Mouse (Mus musculus): ENCODE results near the gene Prpf31. TPM values are rescaled to one million over a fixed set of nuclear protein-coding genes. Genes with fewer than 3 reads are reported as not detected.

The Prpf31 gene
- polyA plus RNA-seq, 1 experiment, result 42.4 TPM

DNA sequence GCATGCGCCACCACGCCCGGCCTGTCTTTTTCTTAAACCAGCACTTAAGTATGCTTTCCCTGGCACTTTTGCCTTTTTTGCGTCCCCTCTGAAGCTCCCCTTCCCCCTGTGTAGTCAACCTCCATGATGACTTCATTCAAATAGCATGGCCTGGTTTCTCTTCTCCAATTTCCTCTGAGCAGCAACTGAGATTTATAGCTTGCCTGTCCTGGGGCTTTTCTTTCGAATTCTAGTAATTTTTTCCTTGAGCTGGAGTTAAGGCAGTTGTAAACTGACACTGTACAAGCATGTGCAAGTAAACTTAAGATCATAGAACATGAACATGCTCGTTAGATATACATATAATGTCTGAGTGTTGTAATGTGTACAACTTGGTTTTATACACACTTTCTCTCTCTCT is 22.4 kb upstream of the Prpf31 start:
- Histone ChIP-seq H3K4me1 (replicated peaks; ENCODE audit: control insufficient read depth, insufficient read depth, low read length) (peaks cover 9% of the 10 kb centered on the region; the same call in 1 of the 2 replicates), H3K27me3 (ENCODE audit: control insufficient read depth, insufficient read depth, low read length) (no peaks in the 10 kb centered on the region), H3K36me3 (ENCODE audit: control insufficient read depth, insufficient read depth, low read length) (no peaks in the 10 kb centered on the region), H3K4me3 (ENCODE audit: control insufficient read depth, insufficient read depth, low read length) (no peak overlapping the region), H3K27ac (ENCODE audit: control insufficient read depth, insufficient read depth, low read length) (no peak overlapping the region)
- 89% methylated on average over 6 of the region's 6 CpGs for WGBS
- TF ChIP-seq CTCF (IDR thresholded peaks at IDR 0.05; ENCODE audit: borderline replicate concordance, control insufficient read depth, extremely low read depth, insufficient read depth, low read length, poor library complexity) (no peak), POLR2A (IDR thresholded peaks at IDR 0.05; ENCODE audit: control insufficient read depth, extremely low read depth, insufficient read depth, low read length, poor library complexity) (no peak)
- no peak for DNase-seq

DNA sequence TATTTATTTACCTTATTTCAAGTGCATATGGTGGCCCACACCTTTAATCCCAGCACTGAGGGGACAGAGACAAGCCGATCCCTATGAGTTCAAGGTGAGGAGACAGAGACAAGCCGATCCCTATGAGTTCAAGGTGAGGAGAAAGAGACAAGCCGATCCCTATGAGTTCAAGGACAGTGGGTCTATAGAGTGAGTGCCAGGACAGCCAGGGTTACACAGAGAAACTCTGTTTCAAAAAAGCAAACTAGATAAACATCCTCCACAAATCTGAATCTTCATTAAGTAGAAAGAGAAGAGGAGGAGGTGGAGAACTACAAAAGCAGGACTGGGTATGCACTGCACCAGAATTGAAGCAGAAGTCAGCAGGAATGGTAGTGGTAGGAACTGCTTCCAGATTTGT is 21.1 kb upstream of the Prpf31 start:
- H3K27ac ChIP-seq (ENCODE audit: control insufficient read depth, insufficient read depth, low read length), result no peak overlapping the region
- H3K4me3 ChIP-seq (ENCODE audit: control insufficient read depth, insufficient read depth, low read length), result no peak overlapping the region
- no peaks in the 10 kb centered on the region for H3K27me3 ChIP-seq (ENCODE audit: control insufficient read depth, insufficient read depth, low read length)
- 97% methylated on average over 3 of the region's 3 CpGs for WGBS
- no peak for DNase-seq
- no peaks in the 10 kb centered on the region for H3K36me3 ChIP-seq (ENCODE audit: control insufficient read depth, insufficient read depth, low read length)
- peaks cover 9% of the 10 kb centered on the region; the same call in 1 of the 2 replicates for H3K4me1 ChIP-seq (replicated peaks; ENCODE audit: control insufficient read depth, insufficient read depth, low read length)
- TF ChIP-seq POLR2A (IDR thresholded peaks at IDR 0.05; ENCODE audit: control insufficient read depth, extremely low read depth, insufficient read depth, low read length, poor library complexity), result no peak
- TF ChIP-seq CTCF (IDR thresholded peaks at IDR 0.05; ENCODE audit: borderline replicate concordance, control insufficient read depth, extremely low read depth, insufficient read depth, low read length, poor library complexity), result no peak

DNA sequence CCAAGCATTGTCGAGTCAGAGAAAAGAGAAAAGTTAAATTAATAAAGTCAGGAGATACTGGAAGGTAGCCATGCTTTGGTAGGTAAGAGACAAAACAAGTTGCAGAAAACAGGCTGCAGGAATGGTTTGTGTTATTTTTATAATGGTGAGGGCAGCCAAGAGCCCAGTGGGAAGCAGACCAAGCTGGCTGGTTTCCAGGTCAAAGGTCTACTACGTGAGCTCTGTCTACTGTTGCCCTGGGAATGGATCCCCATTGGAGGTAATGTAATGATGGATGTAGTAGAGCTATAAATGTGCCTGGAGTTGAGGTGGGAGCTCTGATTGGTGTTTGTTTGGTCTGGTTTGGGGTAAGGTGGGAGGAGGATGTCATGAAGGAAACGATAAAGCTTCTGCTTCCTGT is 20.7 kb upstream of the Prpf31 start:
- 53% methylated on average over 3 of the region's 3 CpGs for WGBS
- peaks cover 9% of the 10 kb centered on the region; the same call in 1 of the 2 replicates for H3K4me1 ChIP-seq (replicated peaks; ENCODE audit: control insufficient read depth, insufficient read depth, low read length)
- H3K27me3 ChIP-seq (ENCODE audit: control insufficient read depth, insufficient read depth, low read length), result no peaks in the 10 kb centered on the region
- TF ChIP-seq CTCF (IDR thresholded peaks at IDR 0.05; ENCODE audit: borderline replicate concordance, control insufficient read depth, extremely low read depth, insufficient read depth, low read length, poor library complexity), result no peak
- no peak for TF ChIP-seq POLR2A (IDR thresholded peaks at IDR 0.05; ENCODE audit: control insufficient read depth, extremely low read depth, insufficient read depth, low read length, poor library complexity)
- DNase-seq, result no peak
- no peak overlapping the region for H3K27ac ChIP-seq (ENCODE audit: control insufficient read depth, insufficient read depth, low read length)
- no peak overlapping the region for H3K4me3 ChIP-seq (ENCODE audit: control insufficient read depth, insufficient read depth, low read length)
- no peaks in the 10 kb centered on the region for H3K36me3 ChIP-seq (ENCODE audit: control insufficient read depth, insufficient read depth, low read length)

- Histone ChIP-seq H3K4me1 (replicated peaks; ENCODE audit: control insufficient read depth, insufficient read depth, low read length) (peaks cover 9% of the 10 kb centered on the region; the same call in 1 of the 2 replicates), H3K27ac (ENCODE audit: control insufficient read depth, insufficient read depth, low read length) (no peak overlapping the region), H3K4me3 (ENCODE audit: control insufficient read depth, insufficient read depth, low read length) (no peak overlapping the region), H3K27me3 (ENCODE audit: control insufficient read depth, insufficient read depth, low read length) (no peaks in the 10 kb centered on the region), H3K36me3 (ENCODE audit: control insufficient read depth, insufficient read depth, low read length) (no peaks in the 10 kb centered on the region)
- DNase-seq, result no peak
- WGBS, result 9% methylated on average over 3 of the region's 3 CpGs
- TF ChIP-seq CTCF (IDR thresholded peaks at IDR 0.05; ENCODE audit: borderline replicate concordance, control insufficient read depth, extremely low read depth, insufficient read depth, low read length, poor library complexity) (no peak), POLR2A (IDR thresholded peaks at IDR 0.05; ENCODE audit: control insufficient read depth, extremely low read depth, insufficient read depth, low read length, poor library complexity) (no peak)
These were observed 19.3 kb upstream of the Prpf31 start for GRCm38 (mm10) chr7:3610437-3610836.

DNA sequence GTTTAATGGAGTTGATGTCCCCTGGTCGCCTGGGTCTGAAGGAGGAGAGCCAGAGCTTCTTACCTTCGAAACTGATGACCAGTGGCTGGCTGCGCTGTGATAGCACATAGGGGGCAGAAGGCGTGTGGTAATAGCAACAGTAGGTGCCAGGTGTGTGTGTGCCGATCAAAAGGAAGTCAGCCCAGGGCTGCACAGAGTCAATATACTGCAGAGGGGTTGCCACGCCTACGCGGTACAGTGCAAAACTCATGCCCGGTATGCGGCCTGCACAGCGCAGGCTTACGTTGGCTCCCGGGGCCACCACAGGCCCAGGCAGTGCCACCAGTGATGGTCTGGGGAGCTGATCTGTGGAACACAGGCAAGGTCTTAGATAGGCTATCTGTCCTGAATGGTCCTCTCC is 18.8 kb upstream of the Prpf31 start:
- Histone ChIP-seq H3K27ac (ENCODE audit: control insufficient read depth, insufficient read depth, low read length) (no peak overlapping the region), H3K27me3 (ENCODE audit: control insufficient read depth, insufficient read depth, low read length) (no peaks in the 10 kb centered on the region), H3K4me1 (replicated peaks; ENCODE audit: control insufficient read depth, insufficient read depth, low read length) (peaks cover 9% of the 10 kb centered on the region; the same call in 1 of the 2 replicates), H3K36me3 (ENCODE audit: control insufficient read depth, insufficient read depth, low read length) (no peaks in the 10 kb centered on the region), H3K4me3 (ENCODE audit: control insufficient read depth, insufficient read depth, low read length) (no peak overlapping the region)
- no peak for TF ChIP-seq POLR2A (IDR thresholded peaks at IDR 0.05; ENCODE audit: control insufficient read depth, extremely low read depth, insufficient read depth, low read length, poor library complexity)
- TF ChIP-seq CTCF (IDR thresholded peaks at IDR 0.05; ENCODE audit: borderline replicate concordance, control insufficient read depth, extremely low read depth, insufficient read depth, low read length, poor library complexity), result no peak
- WGBS, result 77% methylated on average over 13 of the region's 13 CpGs
- DNase-seq, result no peak

DNA sequence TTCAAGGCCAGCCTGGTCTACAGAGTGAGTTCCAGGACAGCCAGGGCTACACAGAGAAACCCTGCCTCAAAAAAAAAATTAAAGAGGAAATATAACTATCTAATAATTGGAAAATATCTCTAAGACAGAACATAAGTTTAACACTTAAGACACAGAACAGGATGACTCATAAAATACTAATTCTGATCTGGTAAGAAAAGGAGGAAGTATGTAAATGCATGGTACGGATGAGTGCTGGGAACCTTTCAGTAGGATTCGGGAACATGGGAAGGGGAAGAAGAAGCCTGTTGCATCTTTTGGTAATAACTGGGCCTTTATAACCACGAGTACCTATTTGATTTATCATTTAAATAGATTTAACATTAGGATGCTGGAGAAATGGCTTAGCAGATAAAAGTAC is 15.8 kb upstream of the Prpf31 start:
- DNase-seq, result no peak
- Histone ChIP-seq H3K4me3 (ENCODE audit: control insufficient read depth, insufficient read depth, low read length) (no peak overlapping the region), H3K27me3 (ENCODE audit: control insufficient read depth, insufficient read depth, low read length) (no peaks in the 10 kb centered on the region), H3K36me3 (ENCODE audit: control insufficient read depth, insufficient read depth, low read length) (peaks cover 3% of the 10 kb centered on the region; the same call in 1 of the 2 replicates), H3K4me1 (replicated peaks; ENCODE audit: control insufficient read depth, insufficient read depth, low read length) (peaks cover 13% of the 10 kb centered on the region), H3K27ac (ENCODE audit: control insufficient read depth, insufficient read depth, low read length) (no peak overlapping the region)
- WGBS, result 84% methylated on average over 3 of the region's 3 CpGs
- TF ChIP-seq CTCF (IDR thresholded peaks at IDR 0.05; ENCODE audit: borderline replicate concordance, control insufficient read depth, extremely low read depth, insufficient read depth, low read length, poor library complexity) (no peak), POLR2A (IDR thresholded peaks at IDR 0.05; ENCODE audit: control insufficient read depth, extremely low read depth, insufficient read depth, low read length, poor library complexity) (no peak)

GRCm38 (mm10) chr7:3616057-3616388 is 13.8 kb upstream of the Prpf31 start, which contains the start of gene Oscar:
Oscar (minus strand) TSS chr7:3616157.
- peaks cover 12% of the 10 kb centered on the region; the same call in 1 of the 2 replicates for H3K36me3 ChIP-seq (ENCODE audit: control insufficient read depth, insufficient read depth, low read length)
- peaks cover 8% of the 10 kb centered on the region for H3K4me1 ChIP-seq (replicated peaks; ENCODE audit: control insufficient read depth, insufficient read depth, low read length)
- H3K27me3 ChIP-seq (ENCODE audit: control insufficient read depth, insufficient read depth, low read length), result no peaks in the 10 kb centered on the region
- H3K4me3 ChIP-seq (ENCODE audit: control insufficient read depth, insufficient read depth, low read length), result no peak within 1 kb of the TSS
- H3K27ac ChIP-seq (ENCODE audit: control insufficient read depth, insufficient read depth, low read length), result no peak within 1 kb of the TSS
- DNase-seq, result no peak
- 92% methylated on average over 4 of the region's 4 CpGs for WGBS
- TF ChIP-seq POLR2A (IDR thresholded peaks at IDR 0.05; ENCODE audit: control insufficient read depth, extremely low read depth, insufficient read depth, low read length, poor library complexity) (no peak), CTCF (IDR thresholded peaks at IDR 0.05; ENCODE audit: borderline replicate concordance, control insufficient read depth, extremely low read depth, insufficient read depth, low read length, poor library complexity) (no peak)
